Mouse (Mus musculus) G1E-ER4 (cell line): Measurements from ENCODE around the gene Usp4. TPM values are rescaled to one million over a fixed set of nuclear protein-coding genes. Genes with fewer than 3 reads are reported as not detected.

Source experiments
- GATA1 ChIP-seq: IDR thresholded peaks from one replicate; pipeline ENCODE4 v1.8.0; 2012; ENCODE audit warnings: low read length, inconsistent platforms
- polyA plus RNA-seq: library from polyadenylated mRNA; stranded (reverse); fragments of >175 nt; gene quantifications from 2 replicates; pipeline ENCODE4 v1.2.3, GENCODE M21; 2012

Gene Usp4
- polyA plus RNA-seq, 1 experiment = 34.7 TPM

- TF ChIP-seq GATA1 = no peak
These were observed 37.4 kb downstream of the Usp4 start for GRCm38 (mm10) chr9:108385006-108385405.

GRCm38 (mm10) chr9:108386816-108387215 is 39.2 kb downstream of the Usp4 start:
- TF ChIP-seq GATA1 = no peak

- TF ChIP-seq GATA1 = no peak
These were observed 40.9 kb downstream of the Usp4 start for GRCm38 (mm10) chr9:108388601-108389000.

GRCm38 (mm10) chr9:108389220-108389619 is 41.6 kb downstream of the Usp4 start:
- no peak for TF ChIP-seq GATA1

GRCm38 (mm10) chr9:108392676-108393075 is 45.0 kb downstream of the Usp4 start, which contains the start of gene 1700102P08Rik:
1700102P08Rik (plus strand) TSS chr9:108392805.
- no peak for TF ChIP-seq GATA1

GRCm38 (mm10) chr9:108394191-108394590 is 46.5 kb downstream of the Usp4 start:
- TF ChIP-seq GATA1 = no peak

GRCm38 (mm10) chr9:108395427-108395826 is 47.8 kb downstream of the Usp4 start:
- TF ChIP-seq GATA1 = no peak

- no peak for TF ChIP-seq GATA1
These were observed 50.7 kb downstream of the Usp4 start for GRCm38 (mm10) chr9:108398324-108398723.

GRCm38 (mm10) chr9:108401186-108401960 is 53.7 kb downstream of the Usp4 start:
- TF ChIP-seq GATA1 = no peak

GRCm38 (mm10) chr9:108403081-108403480 is 55.4 kb downstream of the Usp4 start:
- no peak for TF ChIP-seq GATA1

- TF ChIP-seq GATA1 = no peak
These were observed 56.8 kb downstream of the Usp4 start for GRCm38 (mm10) chr9:108404451-108404850.

GRCm38 (mm10) chr9:108409535-108409934 is 61.9 kb downstream of the Usp4 start:
- no peak for TF ChIP-seq GATA1

GRCm38 (mm10) chr9:108411381-108411942 is 63.8 kb downstream of the Usp4 start:
- no peak for TF ChIP-seq GATA1

- no peak for TF ChIP-seq GATA1
These were observed 64.6 kb downstream of the Usp4 start for GRCm38 (mm10) chr9:108412221-108412620.

GRCm38 (mm10) chr9:108428384-108428783 is 80.7 kb downstream of the Usp4 start, which contains the start of gene Ccdc36:
Ccdc36 (minus strand) TSS chr9:108428484.
- TF ChIP-seq GATA1 = no peak

- no peak for TF ChIP-seq GATA1
These were observed 83.9 kb downstream of the Usp4 start for GRCm38 (mm10) chr9:108431431-108432067.
